Mouse (Mus musculus) urinary bladder, postnatal 25 days (tissue): ENCODE results near the gene Gm49394.

Experiments used
- DNase-seq: peaks from one replicate; pipeline ENCODE4 v3.0.0; 2022; ENCODE audit warnings: low spot score

The Gm49394 gene

DNA sequence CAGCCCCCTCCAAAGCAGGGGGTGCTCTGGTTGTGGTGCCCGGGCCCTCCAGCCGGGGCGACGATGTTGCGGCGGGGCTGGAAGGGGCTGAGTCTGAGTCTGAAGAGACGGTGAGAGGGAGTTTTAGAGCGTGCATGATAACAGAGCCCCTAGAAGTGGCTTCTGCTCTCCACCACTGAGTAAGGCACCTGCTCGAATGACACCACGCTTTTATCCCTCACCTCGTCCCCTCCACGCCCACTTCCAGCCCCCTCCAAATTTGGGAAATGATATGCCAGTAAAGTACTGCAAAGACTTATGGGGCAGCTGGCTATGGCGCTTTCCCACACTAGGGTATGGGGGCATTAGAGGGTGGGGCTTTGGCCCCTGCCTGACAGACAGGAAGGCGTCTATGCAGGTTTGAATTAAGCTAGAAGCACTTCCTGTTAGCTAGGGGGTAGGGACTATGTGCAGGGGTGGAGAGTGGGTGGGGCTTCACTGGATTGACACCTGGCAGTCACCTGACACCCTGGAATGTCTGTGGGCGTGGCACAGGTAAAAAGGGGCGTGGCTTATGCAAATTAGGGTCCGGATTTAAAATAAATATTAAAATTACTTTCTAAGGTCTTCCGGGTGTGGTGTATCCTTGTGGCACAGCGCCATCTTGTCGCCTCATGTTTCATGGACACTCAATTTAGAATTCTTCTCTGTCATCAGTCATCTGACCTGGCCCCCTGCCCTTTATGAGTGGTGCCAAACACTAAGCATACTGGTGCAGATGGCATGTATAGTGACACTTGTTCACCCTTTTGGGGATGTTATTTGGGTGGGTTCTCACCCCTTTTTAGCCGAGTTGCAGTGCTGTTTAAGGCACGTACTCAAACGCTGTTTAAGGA, at the start of gene Gm49394:
Gene Gm49394 (minus strand): TSS at position 192 of the 875 bp plus-strand sequence.
- no peak for DNase-seq

DNA sequence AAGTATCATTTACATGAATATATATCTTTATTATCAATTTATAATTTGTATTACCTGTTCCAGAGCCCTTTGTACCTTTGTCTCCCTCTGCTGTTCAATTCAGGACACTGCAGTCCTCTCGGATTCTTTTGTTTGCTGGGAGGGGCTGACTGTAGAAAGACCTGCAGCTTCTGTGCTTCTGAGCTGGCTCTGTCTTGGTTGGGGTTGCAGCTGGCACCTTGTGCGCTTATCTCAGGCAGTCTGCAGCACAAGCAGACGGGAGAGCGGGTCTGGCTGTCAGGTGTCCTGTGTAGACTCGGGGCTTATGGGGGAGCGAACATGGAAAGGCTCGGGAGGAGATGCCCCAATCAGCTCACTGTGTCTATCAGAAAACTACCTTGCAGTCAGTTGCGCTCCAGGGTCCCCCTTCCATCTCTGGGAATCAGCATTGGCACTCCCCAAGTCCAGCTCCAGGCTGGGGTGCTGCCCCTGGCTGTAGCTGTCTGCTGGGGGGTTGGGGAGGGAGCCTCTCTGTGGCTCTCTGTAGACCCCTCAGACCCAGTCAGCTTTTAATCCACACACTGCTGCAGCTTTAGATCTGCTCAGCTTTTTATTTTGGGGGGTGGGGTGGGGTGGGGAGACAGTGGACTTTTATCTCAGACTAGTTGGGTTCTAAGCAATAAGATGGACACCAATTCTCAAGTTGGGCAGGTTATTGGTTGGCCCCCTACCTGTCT, 45.2 kb upstream of the Gm49394 start:
- peak; percentile 14 for DNase-seq

- DNase-seq = no peak
These were observed 37.1 kb upstream of the Gm49394 start for GRCm38 (mm10) chr7:142706873-142707272.

DNA sequence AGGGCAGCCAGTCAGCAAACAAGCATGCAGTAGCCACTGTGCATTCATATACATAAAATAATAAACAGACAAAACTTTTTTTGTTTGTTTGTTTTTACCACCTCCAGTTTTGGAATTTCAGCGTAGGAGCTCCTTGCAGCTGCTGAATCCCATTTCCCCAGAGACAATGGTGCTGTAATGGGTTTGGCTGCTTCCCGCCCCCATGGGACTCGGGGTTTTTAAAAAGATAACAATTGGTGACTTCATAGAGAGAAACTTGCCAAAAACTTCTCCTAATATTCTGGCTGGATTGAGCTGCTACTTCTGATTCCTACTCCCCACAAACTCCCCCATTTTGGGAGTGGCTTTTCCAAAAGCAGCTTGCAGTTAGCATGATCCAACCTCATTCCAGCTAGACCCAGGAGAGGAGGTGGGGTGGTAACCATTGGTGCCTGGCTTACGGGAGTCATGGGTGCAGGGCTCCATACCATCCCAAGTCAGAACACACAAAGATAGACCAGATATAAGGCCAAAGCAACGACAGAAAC, 29.7 kb upstream of the Gm49394 start:
- no peak for DNase-seq

- DNase-seq = no peak
These were observed 8.9 kb upstream of the Gm49394 start for GRCm38 (mm10) chr7:142678611-142679010.

GRCm38 (mm10) chr7:142675644-142676043, 5.9 kb upstream of the Gm49394 start:
- peak; percentile 26 for DNase-seq

- DNase-seq = no peak
These were observed 5.4 kb upstream of the Gm49394 start for GRCm38 (mm10) chr7:142675141-142675540.

GRCm38 (mm10) chr7:142672120-142672519, 2.4 kb upstream of the Gm49394 start:
- DNase-seq = peak; percentile 33

DNA sequence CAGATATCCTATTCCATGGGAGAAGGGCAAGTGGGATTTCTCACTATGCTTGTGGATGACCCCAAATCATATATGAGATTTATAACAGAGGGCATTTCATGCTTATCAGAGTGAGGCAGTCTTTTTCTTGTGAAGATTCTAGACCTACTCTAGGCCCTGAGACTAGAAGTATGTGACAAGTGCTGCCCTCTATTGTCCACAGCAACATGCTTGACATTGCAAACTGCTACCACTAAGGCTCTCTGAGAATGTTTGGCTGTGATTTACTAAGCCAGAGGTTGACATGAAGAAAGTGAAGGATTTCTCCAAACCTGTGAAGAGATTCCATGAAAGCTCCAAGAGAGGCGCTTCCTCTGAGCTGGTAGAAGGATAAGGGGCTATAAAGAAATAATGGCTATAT, 1.3 kb upstream of the Gm49394 start:
- no peak for DNase-seq

- DNase-seq = no peak
These were observed 1.4 kb downstream of the Gm49394 start for GRCm38 (mm10) chr7:142668328-142668727.

GRCm38 (mm10) chr7:142667521-142667920, 2.2 kb downstream of the Gm49394 start:
- no peak for DNase-seq

GRCm38 (mm10) chr7:142666659-142667058, 3.1 kb downstream of the Gm49394 start, which contains the start of gene Igf2:
Gene Igf2, minus strand, starts transcription at chr7:142666816.
- no peak for DNase-seq

GRCm38 (mm10) chr7:142666109-142666508, 3.6 kb downstream of the Gm49394 start:
- no peak for DNase-seq

DNA sequence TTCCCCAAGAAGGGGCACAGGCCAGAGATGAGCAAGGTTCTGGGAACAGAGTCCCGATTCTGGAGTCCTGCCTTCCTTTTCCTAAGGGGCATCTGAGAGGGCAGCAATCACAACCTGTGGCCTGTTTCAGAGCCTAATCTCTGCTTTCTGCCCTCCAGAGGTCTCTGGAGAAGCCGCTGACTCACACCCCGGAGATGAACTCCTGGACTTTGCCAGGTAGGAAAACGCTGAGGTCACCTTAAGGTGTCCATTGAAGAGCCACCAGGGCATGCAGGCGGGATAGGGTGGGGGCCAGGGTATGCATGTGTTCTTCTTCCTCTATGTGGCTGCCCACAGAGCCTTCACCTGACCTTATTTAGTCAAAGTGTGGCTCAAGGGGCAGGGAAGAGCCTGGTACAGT, 4.4 kb downstream of the Gm49394 start:
- no peak for DNase-seq

GRCm38 (mm10) chr7:142664465-142665029, 5.2 kb downstream of the Gm49394 start:
- no peak for DNase-seq

- DNase-seq = peak; percentile 26
These were observed 5.8 kb downstream of the Gm49394 start for GRCm38 (mm10) chr7:142663931-142664421.

GRCm38 (mm10) chr7:142663151-142663550, 6.6 kb downstream of the Gm49394 start:
- DNase-seq = no peak

GRCm38 (mm10) chr7:142661811-142662210, 7.9 kb downstream of the Gm49394 start:
- DNase-seq = no peak

DNA sequence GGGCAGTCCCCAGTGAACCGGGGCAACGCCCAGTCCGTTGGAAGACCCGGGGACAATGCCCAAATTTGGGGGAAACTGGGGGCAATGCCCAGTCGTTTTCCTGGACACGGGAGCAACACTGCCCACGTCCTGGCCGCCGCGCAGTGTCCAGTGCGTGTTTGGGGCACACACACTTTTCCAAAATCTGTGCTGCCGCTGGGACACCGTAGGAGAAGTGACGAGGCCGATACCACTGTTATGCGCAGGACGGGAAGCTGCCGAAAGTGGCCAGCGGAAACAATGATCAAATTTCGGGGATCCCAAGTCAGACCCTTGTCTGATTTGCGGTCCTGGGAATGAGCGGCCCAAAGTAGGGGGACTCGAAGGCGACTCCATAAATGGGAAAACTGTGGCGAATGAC, 8.7 kb downstream of the Gm49394 start:
- no peak for DNase-seq

- peak; percentile 14 for DNase-seq
These were observed 9.1 kb downstream of the Gm49394 start for GRCm38 (mm10) chr7:142660651-142660945.

GRCm38 (mm10) chr7:142659767-142660650, 9.7 kb downstream of the Gm49394 start:
- no peak for DNase-seq
